Mouse (Mus musculus) intestine, embryonic 16.5 days (tissue): ENCODE data around the gene Col19a1. TPM values are rescaled to one million over a fixed set of nuclear protein-coding genes. Genes with fewer than 3 reads are reported as not detected.

Experiments used
- ATAC-seq: fragments of 200-750 bp; cut with Nextera tagmentation; 2 replicates; pipeline ENCODE4 v1.8.0; 2017; ENCODE audit warnings: moderate TSS enrichment, moderate library complexity
- H3K27ac ChIP-seq: fragments of 300-500 bp; sonication (generic); 2 replicates; pipeline ENCODE4 v1.5.1; 2014; ENCODE audit warnings: mild to moderate bottlenecking, low read length
- H3K27me3 ChIP-seq: fragments of 300-500 bp; sonication (generic); replicated peaks from 2 replicates; pipeline ENCODE4 v1.6.1; 2014; ENCODE audit warnings: low read length, control low read depth, mixed read lengths; ENCODE audit not compliant: control insufficient read depth, insufficient read depth
- H3K36me3 ChIP-seq: fragments of 300-500 bp; sonication (generic); 2 replicates; pipeline ENCODE4 v1.6.1; 2014; ENCODE audit warnings: low read length, control low read depth; ENCODE audit not compliant: control insufficient read depth, insufficient read depth
- H3K4me1 ChIP-seq: fragments of 300-500 bp; sonication (generic); 2 replicates; pipeline ENCODE4 v1.6.1; 2014; ENCODE audit warnings: low read length, control low read depth, mixed read lengths; ENCODE audit not compliant: control insufficient read depth, insufficient read depth
- H3K4me2 ChIP-seq: fragments of 300-500 bp; sonication (generic); 2 replicates; pipeline ENCODE4 v1.6.1; 2014; ENCODE audit warnings: low read depth, low read length, control low read depth
- H3K4me3 ChIP-seq: fragments of 300-500 bp; sonication (generic); 2 replicates; pipeline ENCODE4 v1.5.1; 2014; ENCODE audit warnings: mild to moderate bottlenecking, low read length
- H3K9ac ChIP-seq: fragments of 300-500 bp; sonication (generic); 2 replicates; pipeline ENCODE4 v1.6.1; 2014; ENCODE audit warnings: low read depth, low read length
- H3K9me3 ChIP-seq: fragments of 300-500 bp; sonication (generic); 2 replicates; pipeline ENCODE4 v1.6.1; 2016; ENCODE audit warnings: low read length, control low read depth; ENCODE audit not compliant: control insufficient read depth
- WGBS: fragments of 180-500 bp; shearing (Covaris S2); extraction: QIAGEN DNeasy Blood & Tissue Kit; methylation state at CpG from one replicate; pipeline ENCODE4 v1.1.7; 2014; 5-methylcytosine and 5-hydroxymethylcytosine counted together
- polyA plus RNA-seq: library from polyadenylated mRNA; unstranded; fragments of >200 nt; fragmentation: Nextera tagmentation; extraction: Ambion mirVana; gene quantifications from 2 replicates; pipeline ENCODE4 v1.2.1, GENCODE M21; 2015

Col19a1 gene
- polyA plus RNA-seq, 1 experiment from 2014 or later, result 0.42 TPM

DNA sequence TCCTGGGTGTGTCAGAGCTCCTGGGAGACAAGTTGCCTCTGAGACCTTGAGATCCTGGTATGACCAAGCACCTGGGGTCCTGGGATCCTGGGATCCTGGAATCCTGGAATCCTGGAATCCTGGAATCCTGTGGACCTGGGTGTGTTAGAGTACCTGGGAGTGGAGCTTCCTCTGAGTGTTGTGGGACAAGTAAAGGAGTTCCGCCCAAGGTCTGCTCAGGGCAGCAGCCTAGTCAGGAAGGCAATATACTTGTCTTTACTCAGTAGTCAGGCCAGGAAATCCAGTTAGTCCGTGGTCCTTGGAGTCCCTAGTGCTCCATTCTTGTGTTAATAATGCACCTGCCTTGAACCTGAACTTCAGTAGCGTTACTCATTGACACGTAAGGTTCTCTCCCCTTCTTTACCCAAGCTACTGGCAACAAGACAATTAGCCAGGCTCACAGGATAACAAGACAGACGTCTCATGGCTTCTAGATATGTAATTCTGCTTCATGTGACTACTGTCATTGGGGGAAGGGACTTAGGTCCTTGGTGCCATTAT is 239.6 kb downstream of the Col19a1 start:
- no peaks in the 10 kb centered on the region for H3K36me3 ChIP-seq
- H3K4me3 ChIP-seq, result no peak overlapping the region
- H3K9me3 ChIP-seq, result no peaks in the 10 kb centered on the region
- no peak overlapping the region for H3K4me2 ChIP-seq
- H3K9ac ChIP-seq, result no peak overlapping the region
- H3K27ac ChIP-seq, result no peak overlapping the region
- H3K27me3 ChIP-seq, result no peaks in the 10 kb centered on the region
- H3K4me1 ChIP-seq, result no peaks in the 10 kb centered on the region
- no peak for ATAC-seq
- 74% methylated on average over 5 of the region's 5 CpGs for WGBS

DNA sequence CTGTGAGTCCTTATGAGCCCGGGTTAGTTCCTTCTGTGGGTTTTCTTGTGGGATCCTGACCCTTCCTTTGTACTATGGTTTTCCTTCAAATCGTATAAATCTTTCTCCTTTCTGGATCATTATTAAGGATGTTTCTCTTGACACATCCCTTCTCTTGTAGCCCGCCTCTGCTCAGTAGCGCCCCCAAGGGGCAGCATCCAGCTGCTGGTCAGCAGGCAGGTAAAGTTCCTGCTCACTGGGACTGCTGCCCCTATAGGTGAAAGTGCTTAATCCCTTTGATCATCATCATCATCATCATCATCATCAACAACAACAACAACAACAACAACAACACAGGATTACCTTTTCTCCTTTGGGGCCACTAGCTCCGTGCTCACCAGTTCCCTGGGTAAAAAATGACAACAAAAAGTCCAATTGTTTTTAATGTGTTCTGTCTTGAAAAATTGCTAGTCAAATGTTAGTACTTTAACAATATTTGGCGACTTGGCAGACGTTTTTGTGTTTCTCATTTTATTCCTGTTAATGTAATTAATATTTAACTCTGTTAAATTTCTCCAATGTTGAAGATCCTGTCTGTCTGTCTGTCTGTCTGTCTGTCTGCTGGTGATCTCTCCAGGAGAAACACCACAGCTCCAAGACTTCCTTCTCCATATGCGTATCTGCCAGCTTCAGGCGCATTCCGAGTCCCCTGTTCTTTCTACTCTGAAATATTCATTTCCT is 249.6 kb downstream of the Col19a1 start:
- Histone ChIP-seq H3K27ac (no peak overlapping the region), H3K27me3 (no peaks in the 10 kb centered on the region), H3K9me3 (no peaks in the 10 kb centered on the region), H3K9ac (no peak overlapping the region), H3K4me3 (no peak overlapping the region), H3K4me2 (no peak overlapping the region), H3K36me3 (no peaks in the 10 kb centered on the region), H3K4me1 (no peaks in the 10 kb centered on the region)
- 80% methylated on average over 10 of the region's 10 CpGs for WGBS
- ATAC-seq, result no peak

DNA sequence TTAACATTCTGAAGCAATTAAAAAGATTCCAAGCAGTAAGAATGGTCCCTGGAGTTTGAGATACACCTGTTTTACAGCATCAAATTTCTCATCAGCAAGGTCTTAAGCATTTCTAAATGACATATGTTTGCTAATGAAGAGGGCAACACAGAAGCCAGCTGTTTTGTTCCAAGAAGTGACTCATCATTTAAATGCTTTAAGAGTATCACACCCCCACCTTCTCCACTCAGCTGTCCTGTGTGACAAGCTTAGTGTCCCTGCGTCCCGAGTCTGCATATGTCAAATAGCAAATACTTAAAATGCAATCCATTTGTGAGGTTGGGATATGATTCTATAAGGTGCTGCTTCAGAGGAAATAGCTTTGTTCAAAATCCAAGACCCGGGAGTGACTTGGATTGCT is 251.2 kb downstream of the Col19a1 start:
- WGBS, result 66% methylated on average over 3 of the region's 3 CpGs
- ATAC-seq, result no peak
- no peaks in the 10 kb centered on the region for H3K4me1 ChIP-seq
- H3K4me3 ChIP-seq, result no peak overlapping the region
- no peaks in the 10 kb centered on the region for H3K9me3 ChIP-seq
- H3K27me3 ChIP-seq, result no peaks in the 10 kb centered on the region
- H3K4me2 ChIP-seq, result no peak overlapping the region
- H3K9ac ChIP-seq, result no peak overlapping the region
- H3K27ac ChIP-seq, result no peak overlapping the region
- H3K36me3 ChIP-seq, result no peaks in the 10 kb centered on the region

DNA sequence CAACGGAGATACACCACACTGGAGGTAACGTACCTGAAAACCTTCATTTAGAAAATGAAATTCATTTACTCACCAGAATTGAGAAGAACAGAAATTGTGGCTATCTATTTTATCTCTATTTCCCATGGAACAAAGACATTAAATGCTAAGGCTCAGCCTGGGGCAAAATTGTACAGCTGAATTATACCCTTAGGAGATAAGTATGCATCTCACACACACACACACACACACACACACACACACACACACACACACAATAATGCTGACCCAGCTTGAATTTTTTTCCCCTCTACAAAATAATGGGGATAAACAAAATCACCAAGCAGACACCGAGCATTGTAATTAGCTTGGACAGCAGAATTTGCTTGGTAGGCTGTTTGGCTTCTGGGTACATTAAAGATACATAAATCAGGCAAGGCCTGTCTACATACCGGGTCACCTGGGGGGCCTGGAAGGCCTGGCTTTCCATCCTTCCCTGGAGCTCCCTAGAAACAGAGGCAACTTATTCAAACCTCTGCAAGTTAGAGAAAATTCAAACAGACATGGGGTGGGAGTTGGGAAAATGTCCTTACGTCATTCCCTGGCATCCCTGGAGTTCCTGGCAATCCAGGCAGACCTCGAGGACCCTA is 270.2 kb downstream of the Col19a1 start:
- 68% methylated on average over 6 of the region's 6 CpGs for WGBS
- Histone ChIP-seq H3K4me1 (no peaks in the 10 kb centered on the region), H3K9ac (no peak overlapping the region), H3K27ac (no peak overlapping the region), H3K27me3 (no peaks in the 10 kb centered on the region), H3K4me2 (no peak overlapping the region), H3K4me3 (no peak overlapping the region), H3K36me3 (no peaks in the 10 kb centered on the region), H3K9me3 (no peaks in the 10 kb centered on the region)
- ATAC-seq, result no peak

DNA sequence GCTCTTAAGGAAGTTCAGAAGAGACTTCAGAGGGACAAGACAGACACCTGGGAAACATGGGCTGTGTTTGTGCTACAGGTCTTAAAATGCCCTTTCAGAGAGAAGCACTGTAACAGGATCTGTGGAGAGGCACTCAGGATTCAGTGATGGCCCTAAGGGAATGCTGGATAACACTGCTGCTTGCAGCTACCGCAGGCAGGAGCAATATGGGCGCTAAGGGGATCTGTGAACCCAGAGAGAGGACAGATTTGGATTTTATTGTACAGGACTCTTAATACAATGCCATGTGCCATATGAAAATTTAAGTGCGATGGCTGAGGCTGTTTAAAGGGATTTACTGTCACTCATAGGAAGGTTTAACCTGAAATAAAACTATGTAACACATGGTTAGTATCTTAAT is 270.8 kb downstream of the Col19a1 start:
- H3K27ac ChIP-seq, result no peak overlapping the region
- no peak overlapping the region for H3K9ac ChIP-seq
- no peaks in the 10 kb centered on the region for H3K9me3 ChIP-seq
- H3K4me1 ChIP-seq, result no peaks in the 10 kb centered on the region
- H3K36me3 ChIP-seq, result no peaks in the 10 kb centered on the region
- no peaks in the 10 kb centered on the region for H3K27me3 ChIP-seq
- no peak overlapping the region for H3K4me3 ChIP-seq
- ATAC-seq, result no peak
- WGBS, result 84% methylated on average over 3 of the region's 3 CpGs
- no peak overlapping the region for H3K4me2 ChIP-seq

DNA sequence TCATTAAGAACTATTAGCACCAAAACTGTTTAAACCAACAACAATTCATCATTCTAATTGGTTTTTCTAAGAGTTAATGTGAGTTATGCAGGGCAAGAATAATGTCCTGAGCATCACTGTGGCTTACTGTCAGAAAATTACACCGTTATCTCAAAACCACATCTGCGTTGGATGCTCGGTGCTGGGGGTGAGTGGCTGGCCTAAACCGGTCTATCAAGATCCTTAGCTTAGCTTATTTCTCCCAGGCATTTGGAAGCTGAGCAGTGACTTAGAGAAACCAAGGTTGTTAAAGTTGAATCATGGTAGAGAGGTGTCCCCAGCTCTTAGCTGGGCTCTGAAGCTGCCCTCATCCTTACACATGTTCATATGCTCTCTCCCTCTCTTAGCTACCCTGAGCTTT is 276.4 kb downstream of the Col19a1 start:
- no peaks in the 10 kb centered on the region for H3K9me3 ChIP-seq
- H3K36me3 ChIP-seq, result no peaks in the 10 kb centered on the region
- no peak for ATAC-seq
- H3K27me3 ChIP-seq, result no peaks in the 10 kb centered on the region
- no peak overlapping the region for H3K4me3 ChIP-seq
- H3K27ac ChIP-seq, result no peak overlapping the region
- no peak overlapping the region for H3K4me2 ChIP-seq
- no peaks in the 10 kb centered on the region for H3K4me1 ChIP-seq
- no peak overlapping the region for H3K9ac ChIP-seq
- 63% methylated on average over 4 of the region's 4 CpGs for WGBS

DNA sequence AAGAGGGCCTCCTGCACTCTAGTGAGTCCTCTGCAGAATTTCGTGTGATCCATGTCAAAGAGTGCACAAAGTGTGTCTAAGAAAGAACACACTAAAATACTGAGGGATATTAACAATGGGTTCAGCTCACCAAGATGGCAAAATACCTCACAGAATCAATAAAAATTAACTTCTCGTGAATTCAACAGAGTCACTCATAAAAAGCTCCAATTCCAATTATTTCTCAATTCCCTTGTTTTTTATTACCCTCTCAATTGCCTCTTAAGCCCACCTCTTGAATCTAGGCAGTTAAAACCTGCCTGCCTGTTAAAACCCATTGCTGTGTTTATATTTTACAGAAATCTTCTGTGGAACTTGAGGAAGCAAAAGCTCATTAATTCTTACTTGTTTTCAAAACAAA is 277.1 kb downstream of the Col19a1 start:
- no peak for ATAC-seq
- WGBS, result 48% methylated on average over 2 of the region's 2 CpGs
- Histone ChIP-seq H3K36me3 (no peaks in the 10 kb centered on the region), H3K9me3 (no peaks in the 10 kb centered on the region), H3K4me1 (no peaks in the 10 kb centered on the region), H3K4me2 (no peak overlapping the region), H3K27me3 (no peaks in the 10 kb centered on the region), H3K9ac (no peak overlapping the region), H3K27ac (no peak overlapping the region), H3K4me3 (no peak overlapping the region)

DNA sequence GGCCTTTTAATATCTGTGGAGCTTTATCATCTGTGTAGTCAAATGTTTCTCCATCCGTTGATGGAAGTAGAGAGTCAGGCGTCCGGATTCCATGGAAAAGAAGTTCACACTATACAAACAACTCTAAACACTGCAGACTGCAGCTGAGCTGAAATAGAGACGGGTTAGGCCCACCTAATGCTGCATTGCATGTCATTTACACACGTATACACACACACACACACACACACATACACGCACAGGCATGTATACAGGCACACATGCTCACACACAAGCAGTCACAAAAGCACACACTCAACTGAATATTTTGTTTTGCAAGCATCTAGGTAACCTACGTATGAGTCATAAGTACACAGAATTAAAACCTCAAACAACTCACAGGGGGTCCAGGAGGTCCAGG is 284.2 kb downstream of the Col19a1 start:
- H3K27ac ChIP-seq, result no peak overlapping the region
- H3K4me3 ChIP-seq, result no peak overlapping the region
- no peak for ATAC-seq
- WGBS, result 78% methylated on average over 7 of the region's 7 CpGs
- no peak overlapping the region for H3K9ac ChIP-seq
- no peaks in the 10 kb centered on the region for H3K27me3 ChIP-seq
- H3K36me3 ChIP-seq, result no peaks in the 10 kb centered on the region
- H3K4me2 ChIP-seq, result no peak overlapping the region
- H3K4me1 ChIP-seq, result no peaks in the 10 kb centered on the region
- 0 out of 2 replicates have a peak, but pooled peaks cover 2% of the 10 kb centered on the region for H3K9me3 ChIP-seq

DNA sequence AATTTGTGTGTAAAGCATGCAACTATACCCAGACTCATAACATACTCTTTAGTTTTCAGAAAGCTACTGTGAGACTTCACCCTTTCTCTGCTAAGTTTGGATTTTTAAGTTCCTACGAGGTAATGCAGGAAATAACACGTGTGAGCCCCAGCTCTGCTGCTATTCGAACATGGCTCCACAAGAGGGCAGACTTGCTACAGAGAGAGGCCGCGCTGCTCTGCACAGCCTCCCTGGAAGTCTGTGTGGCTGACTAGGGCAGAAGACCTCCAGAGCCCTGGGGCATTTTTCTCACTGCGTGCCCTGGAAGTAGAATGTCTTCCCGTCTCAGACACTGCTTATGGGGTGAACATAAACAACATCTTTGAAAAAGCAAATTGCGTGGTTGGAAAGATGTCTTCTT is 284.6 kb downstream of the Col19a1 start:
- Histone ChIP-seq H3K27me3 (no peaks in the 10 kb centered on the region), H3K27ac (no peak overlapping the region), H3K9ac (no peak overlapping the region), H3K4me1 (no peaks in the 10 kb centered on the region), H3K36me3 (no peaks in the 10 kb centered on the region), H3K4me2 (no peak overlapping the region), H3K4me3 (no peak overlapping the region), H3K9me3 (0 out of 2 replicates have a peak, but pooled peaks cover 2% of the 10 kb centered on the region)
- 13% methylated on average over 8 of the region's 8 CpGs for WGBS
- peak; percentile 62; the same call in 1 of the 2 replicates for ATAC-seq
